ENCODE assay signal across 8 mouse cellular contexts in the genomic region with DNA sequence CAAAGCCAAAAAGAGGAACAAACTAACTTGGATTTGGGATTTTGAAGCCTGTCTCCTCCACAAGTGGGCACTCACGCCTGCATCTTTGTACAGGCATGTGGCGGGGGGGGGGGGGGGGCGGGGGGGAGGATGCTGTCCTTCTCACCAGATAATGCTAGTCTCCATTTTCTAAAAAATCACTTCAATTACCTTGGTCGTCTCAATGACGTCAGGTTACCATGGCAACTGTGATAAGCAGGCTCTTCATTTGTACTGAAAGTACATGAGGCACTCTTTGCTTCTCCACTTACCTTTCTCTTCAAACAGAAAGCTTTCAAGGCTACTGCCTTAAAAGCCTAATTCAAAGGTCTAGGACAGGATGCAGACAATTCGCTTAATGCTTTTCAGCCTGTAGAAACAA. TPM values are rescaled to one million over a fixed set of nuclear protein-coding genes. Genes with fewer than 3 reads are reported as not detected.
DNase-seq lines count a peak whose midpoint lies in the region; ATAC-seq and TF ChIP-seq lines count a peak whose summit lies in the region.

No protein-coding gene starts in this region.

- H3K27ac ChIP-seq in forebrain, embryonic 12.5 days, result no peak overlapping the region
- H3K27ac ChIP-seq in forebrain, embryonic 11.5 days (ENCODE audit: low read depth, low read length), result no peak overlapping the region
- H3K27ac ChIP-seq in limb, embryonic 10.5 days, result no peak overlapping the region

- 24% methylated on average over 6 of the region's 6 CpGs for WGBS in forebrain, embryonic 12.5 days
- WGBS in forebrain, embryonic 11.5 days, result 39% methylated on average over 4 of the region's 6 CpGs
- WGBS in limb, embryonic 10.5 days, result 37% methylated on average over 4 of the region's 6 CpGs

- TF ChIP-seq CTCF in brain, embryonic 14.5 days (IDR thresholded peaks at IDR 0.05; ENCODE audit: borderline replicate concordance, extremely low read depth, insufficient read depth, insufficient read length), result no peak

- intact Hi-C loops in gastrocnemius, postnatal 14 days (cut with DNase I; ENCODE audit: low total_unique reads), result no loop called here

- H3K4me3 ChIP-seq in forebrain, embryonic 12.5 days (replicated peaks), result no peak overlapping the region
- no peak overlapping the region for H3K4me3 ChIP-seq in forebrain, embryonic 11.5 days (ENCODE audit: low read depth, low read length)
- H3K4me3 ChIP-seq in limb, embryonic 10.5 days, result no peak overlapping the region

- 0 out of 2 replicates have a peak, but pooled peaks have one; percentile 49 for ATAC-seq in forebrain, embryonic 12.5 days (ENCODE audit: low FRiP score)
- no peak for ATAC-seq in forebrain, embryonic 11.5 days (replicated peaks; ENCODE audit: low FRiP score)

- TF ChIP-seq POLR2A in brain, embryonic 14.5 days (IDR thresholded peaks at IDR 0.05; ENCODE audit: borderline replicate concordance, extremely low read depth, insufficient read depth, insufficient read length, poor library complexity, severe bottlenecking), result no peak

- no peaks in the 10 kb centered on the region for H3K27me3 ChIP-seq in forebrain, embryonic 12.5 days
- no peaks in the 10 kb centered on the region for H3K27me3 ChIP-seq in forebrain, embryonic 11.5 days (ENCODE audit: control insufficient read depth, insufficient read depth, low read length)
- H3K27me3 ChIP-seq in limb, embryonic 10.5 days (ENCODE audit: low read depth, poor library complexity, severe bottlenecking), result peaks cover 7% of the 10 kb centered on the region; the same call in 1 of the 2 replicates

- H3K36me3 ChIP-seq in forebrain, embryonic 12.5 days (replicated peaks), result no peaks in the 10 kb centered on the region
- H3K36me3 ChIP-seq in forebrain, embryonic 11.5 days (ENCODE audit: control insufficient read depth, insufficient read depth, low read length), result no peaks in the 10 kb centered on the region
- no peaks in the 10 kb centered on the region for H3K36me3 ChIP-seq in limb, embryonic 10.5 days

- no peak overlapping the region for H3K4me2 ChIP-seq in forebrain, embryonic 12.5 days
- no peak overlapping the region for H3K4me2 ChIP-seq in forebrain, embryonic 11.5 days (ENCODE audit: low read depth, low read length, severe bottlenecking)

- no peaks in the 10 kb centered on the region for H3K4me1 ChIP-seq in forebrain, embryonic 12.5 days
- no peaks in the 10 kb centered on the region for H3K4me1 ChIP-seq in forebrain, embryonic 11.5 days (replicated peaks; ENCODE audit: control insufficient read depth, insufficient read depth, low read length)
- H3K4me1 ChIP-seq in limb, embryonic 10.5 days, result no peaks in the 10 kb centered on the region

- no peaks in the 10 kb centered on the region for H3K9me3 ChIP-seq in forebrain, embryonic 12.5 days
- no peaks in the 10 kb centered on the region for H3K9me3 ChIP-seq in forebrain, embryonic 11.5 days (ENCODE audit: control insufficient read depth, low read length)
- H3K9me3 ChIP-seq in limb, embryonic 10.5 days (replicated peaks), result no peaks in the 10 kb centered on the region

- no peak for DNase-seq in forebrain, embryonic 11.5 days (ENCODE audit: low spot score)
- peak; percentile 82 for DNase-seq in brain, embryonic 14.5 days (ENCODE audit: low read depth)
- DNase-seq in layer of hippocampus, adult 9-10 months (ENCODE audit: low spot score), result peak; percentile 24
- DNase-seq in retina, embryonic 14.5 days (ENCODE audit: low spot score), result peak; percentile 12
- no peak for DNase-seq in limb, embryonic 10.5 days (ENCODE audit: low spot score)
- DNase-seq in gastrocnemius, postnatal 14 days, result no peak
- no peak for DNase-seq in liver

- H3K9ac ChIP-seq in forebrain, embryonic 12.5 days, result no peak overlapping the region
- H3K9ac ChIP-seq in forebrain, embryonic 11.5 days (ENCODE audit: low read length), result no peak overlapping the region

RNA-seq across cellular contexts. Expression of gene Tceal3, which starts 49.1 kb away (rescaled TPM):
- polyA plus RNA-seq in forebrain, embryonic 12.5 days (2016; fragmentation: Nextera tagmentation; extraction: Ambion mirVana), result 29.2 and 33.4 TPM in 2 replicates
- polyA plus RNA-seq in forebrain, embryonic 11.5 days (2014; fragmentation: Nextera tagmentation; extraction: Ambion mirVana), result 9.9 and 12.7 TPM in 2 replicates
- polyA plus RNA-seq in brain, embryonic 14.5 days (2012; rRNA removed), result 46.6 and 84.2 TPM in 2 replicates
- 2.7 and 4.8 TPM in 2 replicates for polyA plus RNA-seq in limb, embryonic 10.5 days (2016; fragmentation: Nextera tagmentation; extraction: Ambion mirVana)
- 1 to 10 TPM; 2.1 to 2.3 TPM for total RNA-seq in gastrocnemius, postnatal 14 days (2021)

Comparison
In these comparisons a context has a peak if more than half of its experiments do, and no peak if none do; other contexts are left out.
1. DNase-seq: peak in brain, embryonic 14.5 days (single experiment), layer of hippocampus, adult 9-10 months (single experiment) and retina, embryonic 14.5 days (single experiment); none in forebrain, embryonic 11.5 days (single experiment), limb, embryonic 10.5 days (single experiment), gastrocnemius, postnatal 14 days (single experiment) and liver (single experiment).